Mouse (Mus musculus): ENCODE measurements around the gene Camkk1. TPM values are rescaled to one million over a fixed set of nuclear protein-coding genes. Genes with fewer than 3 reads are reported as not detected.

Gene Camkk1
- polyA plus RNA-seq, 1 experiment from 2014 or later, result 6.1 TPM

DNA sequence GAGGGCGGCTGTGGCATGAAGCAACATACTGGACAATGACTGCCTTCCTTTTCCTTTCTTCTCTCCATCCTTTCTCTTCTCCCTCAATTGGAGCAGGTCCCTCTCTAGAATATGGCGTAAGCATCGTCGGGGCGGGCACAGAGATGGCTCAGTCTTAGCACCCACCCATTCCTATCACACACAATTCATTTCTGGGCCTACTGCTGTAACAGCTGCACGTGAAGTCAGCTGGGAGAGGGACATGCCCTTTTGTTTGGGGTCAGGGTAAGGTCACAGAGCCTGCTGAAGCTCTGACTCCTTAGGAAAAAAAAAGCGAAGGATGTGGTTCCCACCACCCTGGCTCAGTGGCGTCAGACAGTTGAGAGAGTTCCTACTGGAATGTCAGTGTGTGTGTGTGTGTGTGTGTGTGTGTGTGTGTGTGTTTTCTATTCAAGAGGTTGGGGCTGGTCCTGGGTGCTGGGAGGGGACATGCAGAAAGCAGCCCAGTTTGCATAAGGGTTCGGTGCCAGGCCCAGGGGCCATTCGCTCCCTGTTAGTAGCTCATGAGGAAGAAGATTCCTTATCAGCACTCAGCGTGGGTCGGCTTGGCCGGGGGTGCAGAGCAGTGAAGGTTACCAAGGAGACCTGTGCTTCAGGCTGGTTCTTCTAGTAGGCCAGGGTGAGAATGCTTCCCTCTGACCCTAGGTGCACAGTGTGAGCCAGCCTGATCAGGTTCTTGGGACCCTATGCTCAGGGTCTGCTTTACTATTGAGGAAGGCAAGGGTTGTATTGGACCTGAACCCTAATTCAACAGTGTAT lies 21.1 kb upstream of the Camkk1 start:
- no peaks in the 10 kb centered on the region for H3K9me3 ChIP-seq (ENCODE audit: low read length)
- H3K9ac ChIP-seq (replicated peaks; ENCODE audit: low read depth), result no peak overlapping the region
- TF ChIP-seq CTCF (IDR thresholded peaks at IDR 0.05), result no peak
- TF ChIP-seq EP300 (IDR thresholded peaks at IDR 0.05), result no peak
- no peak overlapping the region for H3K27ac ChIP-seq (ENCODE audit: low read length)
- peaks cover 6% of the 10 kb centered on the region; the same call in 1 of the 2 replicates for H3K4me1 ChIP-seq (ENCODE audit: insufficient read depth, low read depth, low read length)
- ATAC-seq (peak; percentile 29; the same call in 1 of the 2 replicates), DNase-seq (ENCODE audit: low spot score) (no peak)
- H3K4me3 ChIP-seq (ENCODE audit: low read depth, low read length), result no peak overlapping the region
- H3K27me3 ChIP-seq (replicated peaks; ENCODE audit: insufficient read depth, low read length), result no peaks in the 10 kb centered on the region
- H3K36me3 ChIP-seq (ENCODE audit: insufficient read depth, low read length), result no peaks in the 10 kb centered on the region
- H3K4me2 ChIP-seq (replicated peaks; ENCODE audit: low read depth, low read length), result no peak overlapping the region
- WGBS, result 53% methylated on average over 13 of the region's 13 CpGs

GRCm38 (mm10) chr11:72998771-72999170 lies 20.0 kb upstream of the Camkk1 start, which contains the start of gene P2rx1:
Gene P2rx1 (plus strand): TSS chr11:72999103.
- Histone ChIP-seq H3K27ac (ENCODE audit: low read length) (no peak within 1 kb of the TSS), H3K4me3 (ENCODE audit: low read depth, low read length) (no peak within 1 kb of the TSS), H3K9me3 (ENCODE audit: low read length) (no peaks in the 10 kb centered on the region), H3K4me2 (replicated peaks; ENCODE audit: low read depth, low read length) (no peak within 1 kb of the TSS), H3K36me3 (ENCODE audit: insufficient read depth, low read length) (no peaks in the 10 kb centered on the region), H3K4me1 (ENCODE audit: insufficient read depth, low read depth, low read length) (peaks cover 6% of the 10 kb centered on the region; the same call in 1 of the 2 replicates), H3K9ac (replicated peaks; ENCODE audit: low read depth) (no peak within 1 kb of the TSS), H3K27me3 (replicated peaks; ENCODE audit: insufficient read depth, low read length) (no peaks in the 10 kb centered on the region)
- ATAC-seq (peak; percentile 64), DNase-seq (ENCODE audit: low spot score) (no peak)
- WGBS, result 26% methylated on average over 8 of the region's 8 CpGs
- no peak for TF ChIP-seq EP300 (IDR thresholded peaks at IDR 0.05)
- TF ChIP-seq CTCF (IDR thresholded peaks at IDR 0.05), result peak; percentile 29; the same call in 1 of the 2 replicates

GRCm38 (mm10) chr11:73001029-73001428 lies 17.8 kb upstream of the Camkk1 start:
- H3K9ac ChIP-seq (replicated peaks; ENCODE audit: low read depth), result no peak overlapping the region
- peaks cover 6% of the 10 kb centered on the region; the same call in 1 of the 2 replicates for H3K4me1 ChIP-seq (ENCODE audit: insufficient read depth, low read depth, low read length)
- TF ChIP-seq CTCF (IDR thresholded peaks at IDR 0.05), result peak; percentile 98
- TF ChIP-seq EP300 (IDR thresholded peaks at IDR 0.05), result no peak
- DNase-seq (ENCODE audit: low spot score) (peak; percentile 83), ATAC-seq (peak; percentile 69)
- H3K27ac ChIP-seq (ENCODE audit: low read length), result no peak overlapping the region
- H3K4me3 ChIP-seq (ENCODE audit: low read depth, low read length), result no peak overlapping the region
- H3K9me3 ChIP-seq (ENCODE audit: low read length), result no peaks in the 10 kb centered on the region
- WGBS, result 13% methylated on average over 6 of the region's 6 CpGs
- H3K36me3 ChIP-seq (ENCODE audit: insufficient read depth, low read length), result no peaks in the 10 kb centered on the region
- H3K27me3 ChIP-seq (replicated peaks; ENCODE audit: insufficient read depth, low read length), result no peaks in the 10 kb centered on the region
- H3K4me2 ChIP-seq (replicated peaks; ENCODE audit: low read depth, low read length), result no peak overlapping the region

DNA sequence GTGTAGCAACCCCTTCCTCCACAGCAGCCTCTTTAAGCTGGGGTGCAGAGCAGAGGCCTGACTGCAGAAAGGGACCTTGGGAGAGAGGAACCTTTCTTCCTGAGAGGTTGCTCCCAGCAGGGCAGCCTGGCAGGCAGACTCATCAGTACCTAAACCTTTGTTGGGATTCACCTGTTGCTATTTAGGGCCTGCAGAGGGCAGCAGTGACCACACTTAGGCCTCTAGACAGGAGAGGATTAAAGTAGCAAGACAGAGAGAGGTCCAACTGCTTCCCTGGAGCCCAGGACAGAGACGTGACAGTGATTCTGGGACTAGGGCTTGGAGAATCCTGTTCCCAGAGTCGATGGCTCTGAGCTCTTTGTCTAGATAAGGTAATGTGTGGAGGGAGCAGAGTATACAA lies 12.4 kb upstream of the Camkk1 start:
- H3K36me3 ChIP-seq (ENCODE audit: insufficient read depth, low read length), result no peaks in the 10 kb centered on the region
- H3K4me3 ChIP-seq (ENCODE audit: low read depth, low read length), result no peak overlapping the region
- no peaks in the 10 kb centered on the region for H3K4me1 ChIP-seq (ENCODE audit: insufficient read depth, low read depth, low read length)
- no peak for TF ChIP-seq EP300 (IDR thresholded peaks at IDR 0.05)
- TF ChIP-seq CTCF (IDR thresholded peaks at IDR 0.05), result peak; percentile 92
- H3K9me3 ChIP-seq (ENCODE audit: low read length), result no peaks in the 10 kb centered on the region
- no peak overlapping the region for H3K27ac ChIP-seq (ENCODE audit: low read length)
- DNase-seq (ENCODE audit: low spot score) (peak; percentile 91), ATAC-seq (peak; percentile 69)
- no peak overlapping the region for H3K9ac ChIP-seq (replicated peaks; ENCODE audit: low read depth)
- H3K4me2 ChIP-seq (replicated peaks; ENCODE audit: low read depth, low read length), result no peak overlapping the region
- H3K27me3 ChIP-seq (replicated peaks; ENCODE audit: insufficient read depth, low read length), result no peaks in the 10 kb centered on the region; the same call in 1 of the 2 replicates
- WGBS, result 0% methylated on average over 2 of the region's 2 CpGs

- no peaks in the 10 kb centered on the region for H3K36me3 ChIP-seq (ENCODE audit: insufficient read depth, low read length)
- TF ChIP-seq CTCF (IDR thresholded peaks at IDR 0.05) (no peak), EP300 (IDR thresholded peaks at IDR 0.05) (no peak)
- no peaks in the 10 kb centered on the region; the same call in 1 of the 2 replicates for H3K27me3 ChIP-seq (replicated peaks; ENCODE audit: insufficient read depth, low read length)
- ATAC-seq (no peak), DNase-seq (ENCODE audit: low spot score) (no peak)
- no peak overlapping the region for H3K9ac ChIP-seq (replicated peaks; ENCODE audit: low read depth)
- WGBS, result 40% methylated on average over 3 of the region's 3 CpGs
- H3K4me2 ChIP-seq (replicated peaks; ENCODE audit: low read depth, low read length), result no peak overlapping the region
- H3K4me3 ChIP-seq (ENCODE audit: low read depth, low read length), result no peak overlapping the region
- H3K9me3 ChIP-seq (ENCODE audit: low read length), result no peaks in the 10 kb centered on the region
- H3K27ac ChIP-seq (ENCODE audit: low read length), result no peak overlapping the region
- no peaks in the 10 kb centered on the region for H3K4me1 ChIP-seq (ENCODE audit: insufficient read depth, low read depth, low read length)
Measured at GRCm38 (mm10) chr11:73007113-73007512, 11.7 kb upstream of the Camkk1 start.

GRCm38 (mm10) chr11:73007698-73008481 lies 10.9 kb upstream of the Camkk1 start:
- Histone ChIP-seq H3K27ac (ENCODE audit: low read length) (no peak overlapping the region), H3K36me3 (ENCODE audit: insufficient read depth, low read length) (no peaks in the 10 kb centered on the region), H3K4me2 (replicated peaks; ENCODE audit: low read depth, low read length) (no peak overlapping the region), H3K9me3 (ENCODE audit: low read length) (no peaks in the 10 kb centered on the region), H3K4me1 (ENCODE audit: insufficient read depth, low read depth, low read length) (no peaks in the 10 kb centered on the region), H3K9ac (replicated peaks; ENCODE audit: low read depth) (no peak overlapping the region), H3K4me3 (ENCODE audit: low read depth, low read length) (no peak overlapping the region), H3K27me3 (replicated peaks; ENCODE audit: insufficient read depth, low read length) (no peaks in the 10 kb centered on the region; the same call in 1 of the 2 replicates)
- 50% methylated on average over 11 of the region's 11 CpGs for WGBS
- ATAC-seq (peak; percentile 70), DNase-seq (ENCODE audit: low spot score) (peak; percentile 76)
- peak; percentile 89 for TF ChIP-seq CTCF (IDR thresholded peaks at IDR 0.05)
- TF ChIP-seq EP300 (IDR thresholded peaks at IDR 0.05), result no peak
